Mouse (Mus musculus): ENCODE data around the gene Gpsm2.
"Not testable (repeated sequence)": the region's sequence is repeated elsewhere in the genome, so short reads cannot be mapped to it uniquely, and the experiment has no call there.

Gene Gpsm2

DNA sequence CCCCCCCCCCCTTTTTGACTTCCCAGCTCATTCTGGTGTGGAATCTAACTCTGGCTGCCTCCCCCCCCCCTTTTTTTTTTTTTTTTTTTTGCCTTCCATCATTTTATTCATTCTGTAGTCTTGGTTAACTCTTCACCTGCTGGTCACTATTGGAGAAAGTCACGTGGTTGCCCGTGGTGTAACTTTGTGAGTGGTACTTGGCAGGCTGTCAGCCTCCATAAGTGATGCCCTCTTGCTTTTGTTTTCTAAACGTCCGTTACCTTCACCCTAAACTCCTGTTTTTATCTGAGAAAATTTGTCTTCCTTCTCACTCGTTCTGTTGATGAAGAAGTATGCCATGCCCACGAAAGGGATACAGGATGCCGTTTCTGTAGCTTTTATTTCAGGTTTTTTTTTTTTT lies 66.6 kb downstream of the Gpsm2 start:
- no peak for DNase-seq (ENCODE audit: low spot score in 2 of 2)

DNA sequence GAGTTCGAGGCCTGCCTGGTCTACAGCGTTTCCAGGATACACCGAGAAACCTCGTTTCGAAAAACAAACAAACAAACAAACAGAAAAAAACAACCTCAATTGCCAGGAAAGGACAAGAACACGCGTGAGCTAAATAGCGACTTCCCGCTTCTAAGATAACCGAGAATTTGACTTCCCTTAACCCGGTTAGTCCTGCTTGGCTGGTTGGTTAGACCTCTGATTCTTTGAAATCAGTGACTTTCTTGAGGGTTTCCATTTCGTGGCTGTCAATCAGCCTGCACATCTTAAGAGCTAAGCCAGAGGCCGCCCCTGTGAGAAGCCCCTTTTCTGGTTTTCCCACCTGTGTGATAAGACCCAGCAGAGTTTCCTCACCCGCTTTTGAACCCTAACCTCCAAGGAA lies 67.5 kb downstream of the Gpsm2 start:
- no peak for DNase-seq (ENCODE audit: low spot score in 2 of 2)

DNA sequence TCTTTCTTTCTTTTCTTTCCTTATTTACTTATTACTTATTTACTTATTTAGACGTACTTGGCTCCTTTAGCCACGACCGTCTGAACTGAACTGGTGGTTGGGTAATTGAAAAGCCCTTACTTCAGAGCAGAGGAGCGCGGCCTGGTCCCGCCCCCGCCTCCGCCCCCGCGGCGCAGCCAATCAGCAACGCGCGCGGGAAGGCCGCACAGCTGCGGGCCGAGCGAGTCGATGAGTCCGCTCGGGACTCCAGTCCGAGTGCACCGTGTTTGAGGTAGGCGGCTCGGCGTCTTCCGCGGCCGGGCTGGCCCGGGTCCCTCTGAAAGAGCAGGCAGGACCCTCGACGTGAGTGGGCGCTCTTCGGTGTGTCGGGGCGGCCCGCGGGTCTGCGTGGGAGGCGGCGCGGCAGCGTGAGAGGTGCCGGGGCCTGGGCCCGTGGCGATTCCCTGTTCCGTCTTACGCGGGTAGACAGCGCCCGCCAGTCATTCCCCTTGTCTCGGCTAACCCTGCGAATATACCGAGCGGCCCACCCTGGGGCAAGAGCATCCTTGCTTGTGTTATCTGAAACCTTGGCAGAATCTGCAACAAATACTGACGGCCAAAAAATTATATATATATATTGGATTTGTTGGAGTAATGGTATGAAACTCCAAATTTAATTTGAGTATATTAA lies 68.3 kb downstream of the Gpsm2 start, which contains the start of gene Clcc1:
TSS of gene Clcc1 (plus strand) at position 204 of the 670 bp plus-strand sequence.
- DNase-seq (ENCODE audit: low spot score in 2 of 2), result peak; percentile 94

DNA sequence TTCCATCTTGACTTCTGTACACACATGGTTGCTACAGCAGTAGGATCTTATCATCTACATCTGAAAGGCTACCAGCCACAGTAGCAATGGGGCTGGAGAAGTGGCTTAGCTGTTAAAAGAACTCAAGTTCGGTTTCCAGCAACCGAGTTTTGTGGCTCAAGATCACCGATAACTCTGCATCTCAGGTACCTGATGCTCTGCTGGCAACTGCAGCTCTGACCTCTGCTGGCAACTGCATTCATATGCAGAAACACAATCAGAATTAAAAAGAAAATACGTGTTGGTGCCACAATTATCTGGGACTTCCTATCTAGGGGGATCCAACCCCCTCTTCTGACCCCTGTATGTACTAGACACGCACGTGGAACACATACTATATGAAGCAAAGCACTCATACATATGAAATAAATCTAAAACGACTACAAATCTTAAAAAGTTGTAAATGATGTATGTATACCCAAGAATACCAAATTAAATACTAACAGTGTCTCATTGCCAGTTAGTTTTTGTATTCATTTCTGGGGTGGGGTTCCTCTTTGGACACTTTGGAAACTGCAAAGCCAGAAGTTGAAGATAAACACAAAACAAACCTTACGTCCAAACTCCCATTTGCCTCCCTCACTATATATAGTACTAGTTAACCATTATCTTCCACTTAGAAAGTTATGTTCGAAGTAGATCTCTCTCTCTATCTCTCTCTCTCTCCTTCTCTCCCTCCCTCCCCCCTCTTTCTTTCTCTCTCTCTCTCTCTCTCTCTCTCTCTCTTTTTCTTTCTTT lies 69.1 kb downstream of the Gpsm2 start:
- no peak for DNase-seq (ENCODE audit: low spot score in 2 of 2)

DNA sequence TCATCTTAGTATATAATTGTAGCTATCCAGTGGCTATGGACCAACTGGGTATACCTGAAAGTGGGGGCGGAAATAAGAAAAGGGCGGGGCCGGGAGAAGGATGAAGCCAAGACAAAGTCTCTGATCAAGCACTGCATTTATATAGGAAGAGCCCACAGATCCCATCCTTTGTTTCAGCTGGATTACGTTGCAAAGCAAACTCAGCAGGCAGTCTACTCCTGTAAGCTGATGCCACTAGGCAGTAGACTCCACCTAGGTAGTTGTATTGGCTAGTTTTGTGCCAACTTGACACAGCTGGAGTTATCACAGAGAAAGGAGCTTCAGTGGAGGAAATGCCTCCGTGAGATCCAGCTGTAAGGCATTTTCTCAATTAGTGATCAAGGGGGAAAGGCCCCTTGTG lies 74.4 kb downstream of the Gpsm2 start:
- DNase-seq (ENCODE audit: low spot score in 2 of 2), result not testable (repeated sequence)

DNA sequence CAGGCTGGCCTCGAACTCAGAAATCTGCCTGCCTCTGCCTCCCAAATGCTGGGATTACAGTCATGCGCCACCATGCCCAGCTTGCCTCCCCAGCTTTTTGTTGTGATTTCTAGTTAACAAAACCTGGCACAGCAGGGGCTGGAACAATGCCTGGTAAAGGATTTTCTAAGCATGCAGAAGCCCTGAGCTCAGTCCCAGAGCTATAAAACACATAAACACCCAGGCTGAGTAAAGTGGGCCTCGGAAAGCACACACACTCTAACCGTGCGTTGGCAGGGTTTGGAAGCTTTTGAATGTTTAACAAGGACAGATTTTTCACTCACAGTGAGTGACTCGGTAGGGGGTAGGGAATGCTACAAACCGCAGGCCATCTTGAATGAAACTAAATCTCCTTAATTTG lies 76.1 kb downstream of the Gpsm2 start:
- DNase-seq (ENCODE audit: low spot score in 2 of 2), result no peak

DNA sequence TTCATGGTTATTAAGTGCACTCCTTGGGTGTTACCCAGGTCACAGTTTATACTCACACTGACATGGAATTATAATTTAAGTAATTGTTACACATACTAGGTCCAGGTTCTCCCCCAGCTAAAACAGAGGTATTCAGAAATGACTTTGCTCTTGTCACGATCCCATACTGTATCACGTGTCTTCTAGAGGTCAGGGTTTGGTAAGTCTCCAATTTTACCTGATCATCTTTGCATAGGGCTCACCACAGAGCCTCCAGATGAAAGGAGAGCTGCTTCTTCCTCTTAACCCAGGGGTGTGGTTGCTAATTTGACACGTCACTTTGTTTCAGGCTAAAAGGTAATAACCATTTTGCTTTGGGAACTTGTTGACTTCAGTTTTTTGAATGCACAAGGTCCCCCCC lies 77.3 kb downstream of the Gpsm2 start:
- no peak for DNase-seq (ENCODE audit: low spot score in 2 of 2)

DNA sequence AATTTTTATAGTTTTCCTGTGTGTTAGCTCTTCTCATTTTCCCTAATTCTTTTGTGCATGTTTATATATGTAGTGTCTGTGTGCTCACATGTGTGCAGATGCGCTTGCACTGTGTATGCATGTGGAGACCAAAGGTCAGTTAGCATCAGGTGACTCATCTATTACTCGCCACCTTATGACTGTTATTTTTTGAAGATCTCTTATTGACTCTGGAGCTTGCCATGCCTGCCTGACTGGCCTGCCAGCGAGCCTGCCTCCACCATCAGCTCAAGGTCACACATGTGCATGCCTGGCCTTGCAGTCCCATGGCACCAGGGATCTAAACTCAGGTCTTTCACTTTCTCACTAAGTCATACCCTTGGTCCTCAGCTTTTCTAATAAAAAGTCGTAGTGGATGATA lies 81.1 kb downstream of the Gpsm2 start:
- DNase-seq (ENCODE audit: low spot score in 2 of 2), result no peak

DNA sequence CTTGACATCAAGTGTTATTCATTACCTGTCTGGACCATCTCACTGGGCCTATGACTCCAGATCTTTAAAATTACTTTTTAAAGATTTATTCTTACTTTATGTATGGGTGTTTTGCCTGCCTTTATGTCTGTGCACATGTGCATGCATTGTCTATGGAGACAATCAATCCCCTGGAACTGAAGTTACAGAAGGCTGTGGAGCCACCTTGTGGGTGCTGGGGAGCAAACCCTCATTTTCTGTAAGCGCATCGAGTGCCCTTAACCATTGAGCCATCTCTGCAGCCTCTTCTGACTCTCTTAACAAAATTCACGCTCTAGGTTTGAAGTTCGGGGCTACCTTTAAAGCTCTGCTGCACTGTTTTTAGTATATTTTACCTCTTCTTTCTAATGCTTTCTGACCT lies 82.7 kb downstream of the Gpsm2 start:
- no peak for DNase-seq (ENCODE audit: low spot score in 2 of 2)

GRCm38 (mm10) chr3:108634761-108635160 lies 87.3 kb downstream of the Gpsm2 start:
- no peak for DNase-seq (ENCODE audit: low spot score in 2 of 2)
